ENCODE assay signal across 11 mouse cellular contexts in genomic region chr12:83143071-83143470, GRCm38 (mm10).
DNase-seq lines count a peak whose midpoint lies in the region; ATAC-seq and TF ChIP-seq lines count a peak whose summit lies in the region.
"Had no signal": no experiment of that assay in that cellular context is flagged by ENCODE, and none has a peak within 500 bp of the region (broad histone marks: within the 10 kb centered on the region; RNA-seq: fewer than 3 reads in every experiment).

No protein-coding gene starts in this region.

- TF ChIP-seq CTCF in heart, adult 2 months (IDR thresholded peaks at IDR 0.05) = no peak

- no peak overlapping the region for H3K4me2 ChIP-seq in heart, embryonic 16.5 days (ENCODE audit: low read depth, low read length)
- H3K4me2 ChIP-seq in liver, embryonic 15.5 days = peak overlapping the region; percentile 32
- H3K4me2 ChIP-seq: neural tube, embryonic 13.5 days had no signal

- no peak for TF ChIP-seq POLR2A in heart, adult 2 months (IDR thresholded peaks at IDR 0.05; ENCODE audit: insufficient read depth, low read depth, low read length)

- H3K36me3 ChIP-seq in heart, embryonic 16.5 days (ENCODE audit: control insufficient read depth, insufficient read depth) = no peaks in the 10 kb centered on the region
- H3K36me3 ChIP-seq in heart, adult 2 months (ENCODE audit: control insufficient read depth, insufficient read depth, low read length) = no peaks in the 10 kb centered on the region
- H3K36me3 ChIP-seq in liver, embryonic 15.5 days (replicated peaks) = no peaks in the 10 kb centered on the region
- H3K36me3 ChIP-seq: neural tube, embryonic 13.5 days had no signal

- TF ChIP-seq EP300 in heart, adult 2 months (IDR thresholded peaks at IDR 0.05; ENCODE audit: insufficient read depth, low read depth, low read length) = no peak

- no peaks in the 10 kb centered on the region for H3K27me3 ChIP-seq in heart, embryonic 16.5 days (ENCODE audit: control insufficient read depth, insufficient read depth, low read length)
- H3K27me3 ChIP-seq in heart, adult 2 months (ENCODE audit: control insufficient read depth, insufficient read depth, low read length) = no peaks in the 10 kb centered on the region
- peaks cover 8% of the 10 kb centered on the region for H3K27me3 ChIP-seq in liver, embryonic 15.5 days
- H3K27me3 ChIP-seq: neural tube, embryonic 13.5 days had no signal

- WGBS in heart, embryonic 16.5 days = 34% methylated on average over 3 of the region's 3 CpGs
- 21% methylated on average over 3 of the region's 3 CpGs for WGBS in heart, adult 2 months
- 13% methylated on average over 3 of the region's 3 CpGs for WGBS in liver, embryonic 15.5 days (ENCODE audit: insufficient replicate concordance)

- H3K79me2 ChIP-seq in heart, adult 2 months (replicated peaks; ENCODE audit: control insufficient read depth, insufficient read depth, low read length) = no peaks in the 10 kb centered on the region

- intact Hi-C loops in heart, adult 2 months (cut with DNase I) = no loop called here

- no peak for DNase-seq in heart, adult 2 months
- peak; percentile 6 for DNase-seq in ZHBTc4 (ENCODE audit: low read depth, low spot score)
- DNase-seq in cerebellum, adult 8-10 months = peak; percentile 74
- no peak for DNase-seq in embryo, embryonic 10.5 days (ENCODE audit: low spot score)
- DNase-seq in ovary, postnatal 10 days (ENCODE audit: low spot score) = no peak
- no peak for DNase-seq in ovary, postnatal 36 days (ENCODE audit: low spot score)
- DNase-seq: embryo, embryonic 11 days; thymus, postnatal 4 days had no signal

- no peak overlapping the region for H3K4me3 ChIP-seq in heart, embryonic 16.5 days (ENCODE audit: low read length)
- no peak overlapping the region for H3K4me3 ChIP-seq in heart, adult 2 months
- no peak overlapping the region for H3K4me3 ChIP-seq in liver, embryonic 15.5 days (replicated peaks)
- H3K4me3 ChIP-seq: neural tube, embryonic 13.5 days had no signal

- H3K9me3 ChIP-seq in heart, embryonic 16.5 days (replicated peaks; ENCODE audit: control insufficient read depth, low read length) = no peaks in the 10 kb centered on the region
- no peaks in the 10 kb centered on the region for H3K9me3 ChIP-seq in liver, embryonic 15.5 days (replicated peaks)
- H3K9me3 ChIP-seq: neural tube, embryonic 13.5 days had no signal

- peak overlapping the region; percentile 73 for H3K27ac ChIP-seq in heart, embryonic 16.5 days (ENCODE audit: low read length)
- H3K27ac ChIP-seq in heart, adult 2 months = no peak overlapping the region
- peak overlapping the region; percentile 58 for H3K27ac ChIP-seq in liver, embryonic 15.5 days (replicated peaks)
- H3K27ac ChIP-seq: neural tube, embryonic 13.5 days had no signal

- H3K4me1 ChIP-seq in heart, embryonic 16.5 days (ENCODE audit: control insufficient read depth, insufficient read depth, low read length) = peaks cover 46% of the 10 kb centered on the region
- H3K4me1 ChIP-seq in heart, adult 2 months (ENCODE audit: control insufficient read depth, insufficient read depth, low read length) = peaks cover 10% of the 10 kb centered on the region
- H3K4me1 ChIP-seq in liver, embryonic 15.5 days (replicated peaks) = peaks cover 44% of the 10 kb centered on the region

- H3K9ac ChIP-seq in heart, embryonic 16.5 days (ENCODE audit: low read length) = no peak overlapping the region; the same call in 1 of the 2 replicates
- H3K9ac ChIP-seq in heart, adult 2 months (ENCODE audit: low read depth, low read length) = no peak overlapping the region
- H3K9ac ChIP-seq in liver, embryonic 15.5 days = no peak overlapping the region
- H3K9ac ChIP-seq: neural tube, embryonic 13.5 days had no signal

- no peak for ATAC-seq in heart, embryonic 16.5 days (replicated peaks; ENCODE audit: extremely low read depth, insufficient read depth, low FRiP score)
- peak; percentile 84 for ATAC-seq in liver, embryonic 15.5 days (ENCODE audit: insufficient read depth)

Comparison
In these comparisons a context has a peak if more than half of its experiments do, and no peak if none do; other contexts are left out.
1. DNase-seq: peak in ZHBTc4 (single experiment) and cerebellum, adult 8-10 months (single experiment); none in heart, adult 2 months (0 of 2), embryo, embryonic 10.5 days (single experiment), ovary, postnatal 10 days (single experiment) and ovary, postnatal 36 days (single experiment).